In the genomic region with DNA sequence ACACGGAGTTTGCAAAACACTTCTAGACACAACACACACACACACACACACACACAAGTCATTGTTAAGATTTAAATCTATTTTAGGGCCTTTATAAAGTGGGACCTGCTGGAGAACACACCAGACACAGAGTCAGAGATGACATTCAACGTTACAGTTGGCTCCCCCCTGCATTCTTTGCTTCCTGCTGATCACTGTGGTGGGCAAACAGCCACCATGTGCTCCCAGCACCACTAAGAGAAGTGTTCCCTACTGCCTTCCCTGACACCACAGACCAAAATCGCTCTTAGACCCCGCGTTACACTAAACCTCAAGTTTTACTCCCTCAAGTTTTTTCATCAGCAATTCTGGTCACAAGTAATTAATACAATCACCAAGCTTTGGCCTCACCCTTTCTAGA, we compare ENCODE assay signal across 24 mouse cellular contexts. TPM values are rescaled to one million over a fixed set of nuclear protein-coding genes. Genes with fewer than 3 reads are reported as not detected.
DNase-seq lines count a peak whose midpoint lies in the region; ATAC-seq and TF ChIP-seq lines count a peak whose summit lies in the region.
"Had no signal": no experiment of that assay in that cellular context is flagged by ENCODE, and none has a peak within 500 bp of the region (broad histone marks: within the 10 kb centered on the region; RNA-seq: fewer than 3 reads in every experiment).

No protein-coding gene starts in this region.

- H3K27ac ChIP-seq in thymus, adult 2 months (ENCODE audit: control insufficient read depth, insufficient read depth, low read length) = peak overlapping the region; percentile 98
- 0 out of 2 replicates have a peak overlapping the region, but pooled peaks have one; percentile 8 for H3K27ac ChIP-seq in liver, postnatal 0 days (ENCODE audit: low read depth)
- H3K27ac ChIP-seq: embryonic facial prominence, embryonic 10.5 days; forebrain, embryonic 13.5 days; heart, adult 2 months; heart, embryonic 15.5 days had no signal

- ATAC-seq in liver, postnatal 0 days = no peak
- ATAC-seq: activated CD4-positive, CD25-positive, alpha-beta regulatory T cell, adult 4 months; forebrain, embryonic 13.5 days; forebrain, postnatal 0 days; Patski had no signal

- no peak for TF ChIP-seq POLR2A in thymus, adult 2 months (IDR thresholded peaks at IDR 0.05; ENCODE audit: control insufficient read depth, extremely low read depth, insufficient read depth, low read length, poor library complexity)

- no peak for TF ChIP-seq EP300 in liver, postnatal 0 days (IDR thresholded peaks at IDR 0.05; ENCODE audit: low read depth)

- 10% methylated on average over 5 of the region's 5 CpGs for WGBS in thymus, adult 2 months
- 43% methylated on average over 5 of the region's 5 CpGs for WGBS in liver, postnatal 0 days (ENCODE audit: insufficient replicate concordance)

- no peak overlapping the region for H3K4me2 ChIP-seq in liver, postnatal 0 days (ENCODE audit: low read depth, low read length)
- H3K4me2 ChIP-seq: forebrain, embryonic 13.5 days; heart, embryonic 11.5 days; heart, embryonic 15.5 days had no signal

- no peak overlapping the region for H3K9ac ChIP-seq in liver, postnatal 0 days (replicated peaks)
- H3K9ac ChIP-seq: forebrain, embryonic 13.5 days; forebrain, postnatal 0 days; heart, embryonic 15.5 days had no signal

- no peaks in the 10 kb centered on the region for H3K9me3 ChIP-seq in liver, postnatal 0 days (ENCODE audit: low read length)
- H3K9me3 ChIP-seq: embryonic facial prominence, embryonic 10.5 days; forebrain, embryonic 13.5 days; heart, embryonic 15.5 days had no signal

- no peaks in the 10 kb centered on the region; the same call in 1 of the 2 replicates for H3K36me3 ChIP-seq in thymus, adult 2 months (ENCODE audit: control insufficient read depth, insufficient read depth, low read length)
- H3K36me3 ChIP-seq in liver, postnatal 0 days (replicated peaks; ENCODE audit: insufficient read depth, low read length) = no peaks in the 10 kb centered on the region
- H3K36me3 ChIP-seq: embryonic facial prominence, embryonic 10.5 days; heart, embryonic 15.5 days had no signal

- H3K27me3 ChIP-seq in thymus, adult 2 months (ENCODE audit: control insufficient read depth, insufficient read depth, low read length) = no peaks in the 10 kb centered on the region
- H3K27me3 ChIP-seq in liver, postnatal 0 days (ENCODE audit: insufficient read depth, low read length) = no peaks in the 10 kb centered on the region
- H3K27me3 ChIP-seq: CH12.LX; forebrain, embryonic 13.5 days; heart, embryonic 15.5 days; Patski had no signal

- peak overlapping the region; percentile 27; the same call in 1 of the 2 replicates for H3K4me3 ChIP-seq in thymus, adult 2 months (ENCODE audit: control insufficient read depth, insufficient read depth, low read length)
- no peak overlapping the region for H3K4me3 ChIP-seq in liver, postnatal 0 days (ENCODE audit: low read depth, low read length)
- H3K4me3 ChIP-seq: embryonic facial prominence, embryonic 10.5 days; forebrain, embryonic 13.5 days; heart, adult 2 months; heart, embryonic 15.5 days had no signal

- peak; percentile 54 for DNase-seq in kidney, adult 9 months
- no peak for DNase-seq in kidney, postnatal 14 days
- DNase-seq in thymus, adult 2 months = no peak
- no peak for DNase-seq in thymus, postnatal 10 days (ENCODE audit: low spot score in 2 of 2)
- DNase-seq in liver, postnatal 0 days = no peak
- peak; percentile 56 for DNase-seq in thymus, postnatal 4 days
- no peak for DNase-seq in adrenal gland, adult 8-10 months
- DNase-seq: adrenal gland, postnatal 25 days; cerebellum, adult 18-20 months; cerebellum, adult 9-11 months; cerebellum, postnatal 36 days; forebrain, postnatal 0 days; gastrocnemius, postnatal 14 days; heart, adult 2 months; heart, postnatal 36 days had no signal

- no peak for TF ChIP-seq CTCF in thymus, adult 2 months (IDR thresholded peaks at IDR 0.05; ENCODE audit: borderline replicate concordance, control insufficient read depth, extremely low read depth, insufficient read depth, low read length, poor library complexity)
- no peak for TF ChIP-seq CTCF in liver, postnatal 0 days (IDR thresholded peaks at IDR 0.05; ENCODE audit: low read depth)

- H3K4me1 ChIP-seq in thymus, adult 2 months (replicated peaks; ENCODE audit: control insufficient read depth, insufficient read depth, low read length) = peaks cover 61% of the 10 kb centered on the region
- peaks cover 46% of the 10 kb centered on the region for H3K4me1 ChIP-seq in liver, postnatal 0 days (ENCODE audit: insufficient read depth)

RNA-seq across cellular contexts. Expression of gene Gm42791, which starts 26.8 kb away (rescaled TPM):
- not detected in 2 replicates for polyA plus RNA-seq in thymus, adult 2 months (2012; rRNA removed)
- 0.42 TPM in 1 of 2 replicates, not detected in the other for polyA plus RNA-seq in liver, postnatal 0 days (2015; fragmentation: Nextera tagmentation; extraction: Ambion mirVana)
- total RNA-seq in adrenal gland, adult 8-10 months (2022) = 1 to 10 TPM; 1.7 to 6.9 (median 5.2) TPM
- total RNA-seq: forebrain, postnatal 0 days had no signal
- polyA plus RNA-seq: activated CD4-positive, CD25-positive, alpha-beta regulatory T cell, adult 4 months; gonadal fat pad, adult 2 months; heart, adult 2 months; heart, embryonic 11.5 days; hindbrain, embryonic 11.5 days; Patski had no signal

RNA-seq across cellular contexts. Expression of gene Katnal1, which starts 39.1 kb away (rescaled TPM):
- polyA plus RNA-seq in thymus, adult 2 months (2012; rRNA removed) = 5.6 and 6.3 TPM in 2 replicates
- 4.3 and 4.8 TPM in 2 replicates for polyA plus RNA-seq in liver, postnatal 0 days (2015; fragmentation: Nextera tagmentation; extraction: Ambion mirVana)
- 10 to 100 TPM in 3 of 4 experiments, 1 to 10 TPM in 1; 9.6 to 19.8 (median 13.2) TPM for total RNA-seq in adrenal gland, adult 8-10 months (2022)

Comparison
In these comparisons a context has a peak if more than half of its experiments do, and no peak if none do; other contexts are left out.
1. DNase-seq: peak in kidney, adult 9 months (single experiment) and thymus, postnatal 4 days (single experiment); none in kidney, postnatal 14 days (single experiment), thymus, adult 2 months (single experiment), thymus, postnatal 10 days (0 of 2), liver, postnatal 0 days (single experiment) and adrenal gland, adult 8-10 months (single experiment).